Mouse (Mus musculus) A20 (cell line): ENCODE results near the gene Cxcl16.
"Not testable (repeated sequence)": the region's sequence is repeated elsewhere in the genome, so short reads cannot be mapped to it uniquely, and the experiment has no call there.

Experiments
- DNase-seq: peaks from one replicate; pipeline ENCODE4 v3.0.0-alpha.2; 2011; ENCODE audit warnings: low read depth, low spot score

Gene Cxcl16

GRCm38 (mm10) chr11:70459601-70460101, at the start of gene Cxcl16:
Cxcl16 (minus strand) TSS chr11:70459984.
- no peak for DNase-seq

- DNase-seq = peak; percentile 74
Observed at GRCm38 (mm10) chr11:70506962-70507515, 47.3 kb upstream of the Cxcl16 start.

GRCm38 (mm10) chr11:70506385-70506784, 46.6 kb upstream of the Cxcl16 start:
- peak; percentile 82 for DNase-seq

- no peak for DNase-seq
Observed at GRCm38 (mm10) chr11:70504970-70505369, 45.2 kb upstream of the Cxcl16 start, which contains the start of gene Tm4sf5. Tm4sf5 (plus strand) TSS chr11:70505244.

GRCm38 (mm10) chr11:70502018-70502417, 42.2 kb upstream of the Cxcl16 start:
- DNase-seq = no peak

- no peak for DNase-seq
Observed at GRCm38 (mm10) chr11:70500476-70500812, 40.7 kb upstream of the Cxcl16 start.

- peak; percentile 36 for DNase-seq
Observed at GRCm38 (mm10) chr11:70499566-70500475, 40.0 kb upstream of the Cxcl16 start.

GRCm38 (mm10) chr11:70489684-70490083, 29.9 kb upstream of the Cxcl16 start:
- no peak for DNase-seq

- DNase-seq = no peak
Observed at GRCm38 (mm10) chr11:70489138-70489537, 29.4 kb upstream of the Cxcl16 start.

GRCm38 (mm10) chr11:70487816-70488215, 28.0 kb upstream of the Cxcl16 start:
- no peak for DNase-seq

- DNase-seq = no peak
Observed at GRCm38 (mm10) chr11:70485498-70485897, 25.7 kb upstream of the Cxcl16 start.

GRCm38 (mm10) chr11:70474872-70475534, 15.2 kb upstream of the Cxcl16 start:
- DNase-seq = no peak

- not testable (repeated sequence) for DNase-seq
Observed at GRCm38 (mm10) chr11:70473291-70473690, 13.5 kb upstream of the Cxcl16 start.

- no peak for DNase-seq
Observed at GRCm38 (mm10) chr11:70472716-70473115, 12.9 kb upstream of the Cxcl16 start.

- no peak for DNase-seq
Observed at GRCm38 (mm10) chr11:70469764-70470163, 10.0 kb upstream of the Cxcl16 start.

GRCm38 (mm10) chr11:70467902-70468619, 8.3 kb upstream of the Cxcl16 start:
- no peak for DNase-seq

- DNase-seq = no peak
Observed at GRCm38 (mm10) chr11:70465824-70466223, 6.0 kb upstream of the Cxcl16 start.

GRCm38 (mm10) chr11:70465211-70465610, 5.4 kb upstream of the Cxcl16 start:
- no peak for DNase-seq

- DNase-seq = no peak
Observed at GRCm38 (mm10) chr11:70463970-70464369, 4.2 kb upstream of the Cxcl16 start.

- DNase-seq = no peak
Observed at GRCm38 (mm10) chr11:70458688-70459600, 840 bp downstream of the Cxcl16 start, which contains the start of gene Zmynd15. Zmynd15 (plus strand) TSS chr11:70459433.
